Mouse (Mus musculus) naive thymus-derived CD4-positive, alpha-beta T cell, adult 2 months (primary cell): Measurements from ENCODE around the gene Gipc1.

Source experiments
- DNase-seq: peaks from one replicate; pipeline ENCODE4 v3.0.0-alpha.2; 2011; ENCODE audit warnings: low read depth

Gene Gipc1

DNA sequence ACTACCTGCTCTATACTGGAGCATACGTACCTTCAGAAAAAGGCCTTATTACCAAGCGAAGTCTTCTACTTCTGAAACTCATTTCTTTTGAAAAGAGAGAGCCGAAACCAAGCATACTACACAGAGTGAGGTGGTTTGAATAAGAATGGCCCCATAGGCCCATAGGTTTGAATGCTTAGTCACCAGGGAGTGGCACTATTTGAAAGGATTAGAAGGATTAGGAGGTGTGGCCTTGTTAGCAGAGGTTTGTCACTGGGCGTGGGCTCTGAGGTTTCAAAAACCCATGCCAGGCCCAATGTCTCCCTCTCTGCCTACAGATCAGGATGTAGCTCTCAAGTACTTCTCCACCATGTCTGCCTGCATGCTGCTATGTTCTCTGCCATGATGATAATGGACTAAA is 4.4 kb upstream of the Gipc1 start:
- no peak for DNase-seq

DNA sequence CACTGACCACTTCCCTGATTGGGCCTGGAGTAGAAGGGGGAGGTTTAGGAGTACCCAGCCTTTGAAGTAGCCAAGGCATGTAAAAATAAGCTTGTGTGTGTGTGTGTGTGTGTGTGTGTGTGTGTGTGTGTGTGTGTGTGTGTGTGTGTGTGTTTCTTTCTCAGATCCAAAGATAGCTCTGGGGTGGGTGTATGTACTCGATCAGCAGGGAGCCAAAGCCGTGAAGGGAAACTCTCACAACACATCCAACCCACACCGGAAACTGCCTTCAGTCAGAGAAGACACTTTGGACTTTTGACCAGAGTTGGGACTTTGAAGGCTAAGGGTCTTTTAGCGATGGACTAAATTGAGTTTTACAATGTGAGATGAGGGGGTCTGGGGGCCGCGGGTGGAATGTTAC is 2.8 kb upstream of the Gipc1 start:
- no peak for DNase-seq

DNA sequence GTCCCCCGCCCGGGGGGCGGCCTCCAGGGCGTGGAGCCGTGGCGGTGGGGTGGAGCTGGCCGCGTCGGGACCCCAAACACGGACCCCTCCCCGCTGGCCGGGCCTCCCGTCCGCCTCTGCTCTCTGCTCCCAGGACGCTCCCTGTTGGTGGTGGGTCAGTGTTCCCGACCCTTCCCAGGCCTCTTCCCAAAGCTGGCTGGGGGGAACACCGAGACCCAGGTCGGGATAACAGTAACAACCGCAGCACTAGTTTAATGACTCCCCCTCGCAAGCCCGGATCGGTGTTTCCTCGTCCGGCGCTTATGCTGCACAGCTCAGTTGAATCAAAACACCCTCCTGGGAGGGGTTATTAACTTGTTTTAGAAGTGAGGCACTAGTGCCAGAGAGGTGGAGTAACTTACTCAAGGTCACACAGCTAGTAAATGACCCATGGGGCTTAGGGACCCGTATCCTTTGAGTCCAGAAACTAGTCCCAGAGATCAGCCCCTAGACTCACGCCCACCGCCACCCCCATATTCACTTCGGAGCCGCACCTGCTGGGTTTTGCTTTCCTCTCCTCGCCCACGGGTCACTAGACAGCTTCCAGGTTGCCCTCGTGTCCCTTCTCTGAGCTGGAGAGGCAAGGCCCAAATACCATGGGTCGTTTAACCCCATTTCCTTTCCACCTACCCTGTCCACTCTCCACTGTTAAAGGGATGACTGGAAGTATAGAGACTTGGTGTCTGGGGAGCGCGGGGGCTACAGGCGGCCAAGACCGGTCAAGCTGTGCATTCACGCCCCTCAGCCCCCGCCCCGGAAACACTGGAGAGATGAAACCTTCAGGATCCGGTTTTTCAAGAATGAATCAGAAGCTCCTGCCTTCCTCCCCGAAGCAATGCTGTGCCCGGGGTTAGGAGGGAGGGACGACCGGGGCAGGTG is 526 bp downstream of the Gipc1 start:
- peak; percentile 63 for DNase-seq

DNA sequence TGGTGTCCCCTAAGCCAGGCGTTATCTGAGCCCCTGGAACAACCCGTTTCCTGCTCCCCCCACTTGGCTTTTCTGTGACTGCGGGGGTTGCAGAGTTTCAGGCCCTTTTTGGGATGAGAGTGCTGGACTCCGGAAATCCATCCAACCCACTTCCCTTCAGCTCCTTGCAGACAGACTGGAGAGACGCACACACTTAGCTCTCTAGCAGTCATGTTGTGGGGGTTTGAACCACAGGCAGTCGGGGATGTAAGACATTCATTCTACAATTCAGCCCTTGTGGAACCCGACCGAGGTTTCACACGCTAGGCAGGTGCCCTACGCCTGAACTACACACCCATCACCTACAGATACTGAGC is 1.2 kb downstream of the Gipc1 start:
- peak; percentile 30 for DNase-seq

DNA sequence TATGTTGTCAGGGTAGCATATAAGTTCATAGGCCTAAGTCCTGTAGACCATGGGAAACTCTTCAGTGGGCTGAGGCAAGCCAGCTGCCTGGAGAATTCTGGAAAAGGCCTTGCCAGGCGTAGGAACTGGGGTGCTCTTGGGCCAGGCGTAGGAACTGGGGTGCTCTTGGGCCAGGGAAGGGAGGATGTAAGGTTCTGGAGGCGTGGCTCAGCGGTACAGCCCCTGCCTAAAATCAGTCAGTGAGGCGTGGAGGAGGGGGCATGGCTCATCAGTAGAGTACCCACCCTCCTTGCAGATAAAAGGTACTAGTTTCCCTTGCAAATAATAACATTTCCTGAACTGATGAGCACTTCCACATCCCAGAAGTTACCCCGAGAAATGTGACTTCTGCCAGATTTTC is 2.2 kb downstream of the Gipc1 start:
- no peak for DNase-seq

DNA sequence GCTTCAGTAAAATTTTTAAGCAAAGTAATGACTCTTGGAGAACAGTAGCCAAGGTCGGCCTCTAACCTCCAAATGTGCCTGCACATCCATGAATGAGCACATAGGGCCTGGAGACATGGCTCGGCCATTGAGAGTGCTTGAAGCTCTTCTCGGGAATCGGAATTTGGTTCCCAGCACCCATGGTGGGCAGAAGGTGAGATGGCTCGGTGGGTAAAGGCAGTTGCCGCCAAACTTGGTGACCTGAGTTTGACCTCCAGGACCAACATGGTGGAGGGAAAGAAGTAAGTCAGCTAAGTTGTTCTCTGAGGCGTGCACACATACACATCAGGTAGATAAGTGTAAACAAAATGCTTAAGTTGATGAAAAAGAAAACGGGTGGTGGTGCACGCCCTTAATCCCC is 3.6 kb downstream of the Gipc1 start:
- no peak for DNase-seq

DNA sequence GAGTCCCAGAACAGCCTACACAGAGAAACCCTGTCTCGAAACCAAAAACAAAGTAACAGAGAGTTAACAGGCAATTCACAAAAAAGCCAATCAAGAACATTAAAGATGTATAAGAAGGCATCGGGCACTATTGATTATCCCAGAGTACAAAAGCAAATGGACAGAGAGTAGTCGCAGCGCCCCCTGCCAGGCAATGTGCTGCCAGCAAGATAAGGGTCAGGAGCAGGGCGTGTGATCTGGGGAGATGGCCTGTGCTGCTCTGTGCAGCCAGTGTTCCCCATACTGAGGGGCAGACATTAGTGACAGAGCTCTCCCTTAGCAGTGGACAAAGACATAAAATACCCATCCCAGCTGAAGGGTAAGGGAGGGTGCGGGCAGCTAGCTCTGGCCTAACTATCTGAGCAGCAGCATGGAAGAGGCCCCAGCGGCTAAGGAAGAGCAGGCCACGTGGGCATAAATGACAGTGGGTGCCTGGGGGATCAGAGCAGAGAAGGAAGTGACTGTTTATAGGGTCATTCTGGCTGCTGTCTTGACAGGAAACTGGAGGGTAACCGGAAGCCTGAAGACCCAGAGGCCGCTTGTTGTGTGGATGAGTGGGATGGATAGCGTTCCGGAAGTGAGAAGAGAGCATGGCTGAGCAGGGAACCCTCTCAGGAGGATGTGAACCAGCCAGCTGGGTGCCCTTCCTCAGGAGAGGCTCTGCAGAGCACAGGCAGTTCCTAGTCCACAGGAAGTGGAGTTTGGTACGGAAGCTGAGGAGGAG is 4.2 kb downstream of the Gipc1 start:
- no peak for DNase-seq

DNA sequence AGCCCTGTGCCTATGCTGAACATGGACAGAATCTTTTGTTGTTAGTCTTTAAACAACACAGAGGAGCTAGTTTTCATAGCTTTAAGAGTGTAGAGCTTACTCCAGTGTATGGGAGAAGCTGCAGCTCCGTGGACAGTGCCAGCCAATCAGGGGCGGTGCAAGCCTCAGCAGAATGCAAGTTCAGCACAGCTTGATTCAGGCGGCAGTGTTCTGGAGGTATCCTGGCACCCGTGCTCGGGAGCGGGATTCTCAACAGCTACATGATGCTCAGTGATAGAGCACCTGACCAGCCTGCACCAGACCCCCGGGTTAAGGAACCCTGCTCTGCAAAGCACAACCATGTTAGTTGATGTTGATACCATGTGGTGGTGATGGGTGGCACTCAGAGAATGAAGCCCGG is 8.1 kb downstream of the Gipc1 start:
- peak; percentile 3 for DNase-seq

DNA sequence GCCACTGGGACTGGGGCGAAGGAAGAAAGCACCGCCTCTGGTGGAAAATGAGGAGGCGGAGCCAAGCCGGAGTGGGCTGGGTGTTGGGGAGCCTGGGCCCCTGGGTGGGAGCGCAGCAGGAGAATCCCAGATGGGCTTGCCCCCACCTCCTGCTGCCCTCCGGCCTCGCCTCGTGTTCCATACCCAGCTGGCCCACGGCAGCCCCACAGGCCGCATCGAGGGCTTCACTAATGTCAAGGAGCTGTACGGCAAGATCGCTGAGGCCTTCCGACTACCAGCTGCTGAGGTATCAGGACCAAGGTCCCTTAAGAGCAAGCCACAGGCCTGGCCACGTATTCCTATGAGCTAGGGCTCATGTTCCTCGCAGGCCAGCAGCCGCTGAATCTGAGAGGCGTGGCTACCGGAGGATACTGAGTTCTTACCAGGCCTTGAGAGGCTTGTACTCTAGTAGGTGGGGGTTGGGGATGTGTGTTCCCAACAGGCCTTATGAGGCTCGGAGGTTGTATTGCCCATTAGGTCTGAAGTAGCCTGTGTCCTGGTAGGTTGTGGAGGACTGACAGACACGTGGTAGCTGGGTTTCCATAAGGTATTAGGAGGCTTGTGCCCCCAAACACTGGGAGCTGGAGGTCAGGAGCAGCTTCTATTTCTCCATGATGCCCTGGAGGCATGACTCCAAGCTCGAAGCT is 8.7 kb downstream of the Gipc1 start:
- DNase-seq = no peak

DNA sequence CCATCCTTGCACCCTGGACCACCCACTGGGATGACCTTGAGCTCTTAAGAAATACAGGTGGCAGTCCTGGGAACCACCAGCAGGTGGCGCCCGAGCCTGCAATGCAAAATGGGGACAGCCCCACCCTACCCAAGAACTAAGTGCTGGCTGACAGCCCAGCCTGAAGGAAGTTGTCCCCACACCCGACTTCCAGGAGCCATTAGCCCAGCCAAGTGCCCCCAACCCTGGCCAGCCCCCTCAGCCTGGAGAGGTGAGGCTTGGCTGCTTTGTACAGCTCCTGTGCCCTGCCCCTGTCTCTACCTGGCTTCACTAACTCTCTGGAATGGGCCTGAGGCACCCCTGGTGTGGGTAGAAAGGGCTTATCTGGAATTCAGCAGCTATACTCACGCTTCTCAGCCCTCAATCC is 9.9 kb downstream of the Gipc1 start:
- DNase-seq = peak; percentile 93

DNA sequence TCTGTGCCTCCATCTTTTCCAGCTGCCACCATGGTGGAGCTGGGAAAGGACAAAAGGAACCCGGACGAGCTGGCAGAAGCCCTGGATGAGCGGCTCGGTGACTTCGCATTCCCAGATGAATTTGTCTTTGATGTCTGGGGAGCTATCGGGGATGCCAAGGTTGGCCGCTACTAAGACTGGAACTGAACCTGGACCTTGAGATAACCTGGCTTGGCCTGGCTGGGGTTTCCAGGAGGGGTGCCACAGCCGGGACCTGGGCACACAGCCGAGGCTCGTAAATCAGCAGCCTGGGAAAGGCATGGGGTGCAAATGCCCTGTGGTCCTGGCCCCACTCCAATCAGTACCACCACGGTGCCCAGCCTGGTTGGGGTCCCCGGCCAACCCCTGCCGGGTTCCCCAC is 11.6 kb downstream of the Gipc1 start:
- DNase-seq = no peak

DNA sequence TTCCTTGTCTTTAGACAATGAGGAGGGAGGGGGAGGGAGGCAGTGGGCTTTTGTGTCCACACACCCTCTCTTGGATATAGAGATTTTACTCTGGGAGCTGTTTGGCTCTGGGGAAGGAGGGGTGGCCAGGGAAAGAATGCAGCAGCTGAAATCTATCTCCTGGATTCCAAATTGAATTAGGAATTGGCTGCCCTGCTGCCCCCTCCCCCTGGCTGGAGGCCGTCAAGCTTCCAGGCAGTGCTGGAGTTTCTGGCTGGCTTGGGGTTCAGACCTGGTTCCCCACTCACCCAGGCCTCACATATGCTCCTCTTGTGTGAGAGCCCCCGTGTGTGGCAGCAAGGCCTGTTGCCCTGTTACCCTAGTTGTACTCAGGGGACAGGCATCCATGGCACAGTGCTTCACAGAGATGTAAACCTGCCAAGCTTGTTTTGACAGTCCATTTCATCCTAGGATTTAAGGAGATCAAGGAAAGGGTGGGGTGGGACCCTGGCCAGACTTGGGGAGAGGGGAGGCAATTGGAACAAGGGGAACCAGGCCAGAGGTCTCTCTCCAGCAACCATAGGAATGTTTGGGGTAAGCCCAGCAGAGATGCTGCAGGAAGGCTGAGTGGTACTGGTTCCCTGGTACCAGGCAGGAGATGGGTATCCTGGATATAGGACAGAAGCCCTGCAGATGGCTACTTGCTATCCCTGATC is 12.6 kb downstream of the Gipc1 start:
- no peak for DNase-seq

DNA sequence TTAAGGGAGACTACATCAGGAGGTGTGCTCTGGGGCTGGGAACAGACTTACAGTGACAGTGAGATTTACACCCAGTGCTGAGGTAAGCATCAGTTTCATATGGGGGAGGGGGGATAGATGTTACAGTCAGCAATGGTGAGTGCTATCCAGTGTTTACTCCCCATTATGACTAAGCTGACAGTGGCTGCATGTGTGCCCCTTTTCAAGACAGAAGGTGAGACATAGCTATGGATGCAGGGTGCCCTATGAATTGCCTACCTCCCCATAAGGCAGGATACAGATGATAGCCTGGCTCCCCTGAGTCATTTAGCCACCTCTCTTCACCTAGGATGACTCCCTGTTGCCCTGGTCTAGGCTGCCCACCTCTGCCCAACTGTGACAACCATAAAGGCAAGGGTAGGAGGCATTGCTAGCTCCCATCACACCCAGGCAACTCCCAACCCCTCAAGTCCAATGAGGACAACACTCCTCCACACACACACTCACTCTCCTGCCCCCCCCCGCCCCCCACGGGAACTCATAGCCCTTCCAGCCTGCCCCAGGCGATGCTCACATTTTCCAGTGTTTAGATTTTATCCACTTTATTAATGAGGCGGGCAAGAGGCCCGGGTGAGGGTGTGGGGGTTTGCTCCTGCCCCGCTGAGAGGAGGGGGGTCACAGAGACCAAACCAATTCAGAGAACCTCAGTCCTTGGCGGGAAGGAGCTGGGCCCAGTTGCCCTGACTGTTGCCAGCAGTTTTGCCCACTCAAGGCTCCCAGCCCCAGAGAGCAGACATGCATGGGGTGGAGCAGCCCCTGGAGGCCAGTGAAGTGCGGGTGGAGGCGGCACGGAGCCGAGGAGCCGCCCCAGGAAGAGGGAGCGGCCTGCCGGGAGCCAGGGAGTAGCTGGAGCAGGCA is 13.7 kb downstream of the Gipc1 start, which contains the start of gene Ptger1:
TSS of gene Ptger1 (plus strand) at position 710 of the 897 bp plus-strand sequence.
- DNase-seq = peak; percentile 30

DNA sequence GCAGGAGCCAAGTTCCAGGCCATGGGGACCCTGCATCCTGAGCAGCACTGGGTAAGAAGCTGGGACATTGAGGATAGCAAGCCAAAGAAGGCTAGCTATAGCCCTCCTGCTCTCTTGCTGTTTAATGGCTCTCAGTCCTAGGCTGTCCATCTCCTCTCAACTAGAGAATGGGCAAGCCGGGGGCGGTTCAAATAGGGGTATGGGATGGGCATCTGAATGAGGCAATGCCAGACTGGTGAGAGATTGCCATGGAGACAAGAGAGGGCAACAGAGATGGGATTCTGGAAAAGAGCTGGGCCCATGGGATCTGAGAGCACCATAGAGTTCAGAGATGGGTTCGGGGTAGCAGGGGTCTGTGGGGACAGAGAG is 14.4 kb downstream of the Gipc1 start:
- no peak for DNase-seq

DNA sequence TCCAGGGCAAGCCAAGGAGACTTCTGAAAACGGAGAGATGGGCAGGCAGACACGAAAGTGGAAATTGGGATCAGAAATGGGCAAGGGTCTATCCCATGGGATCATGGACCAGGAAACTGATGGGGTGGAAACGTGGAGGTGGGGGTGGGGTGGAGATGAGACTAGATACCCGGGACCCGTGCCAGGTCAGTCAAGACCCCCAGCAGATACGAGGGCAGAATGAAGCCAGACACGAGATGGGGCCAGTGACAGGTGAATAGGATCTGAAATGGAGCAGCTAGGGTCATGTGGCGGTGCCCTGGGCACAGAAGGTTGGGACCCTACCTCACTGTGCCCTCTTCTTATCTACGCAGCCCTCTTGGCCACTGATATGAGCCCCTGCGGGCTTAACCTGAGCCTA is 15.0 kb downstream of the Gipc1 start:
- no peak for DNase-seq

DNA sequence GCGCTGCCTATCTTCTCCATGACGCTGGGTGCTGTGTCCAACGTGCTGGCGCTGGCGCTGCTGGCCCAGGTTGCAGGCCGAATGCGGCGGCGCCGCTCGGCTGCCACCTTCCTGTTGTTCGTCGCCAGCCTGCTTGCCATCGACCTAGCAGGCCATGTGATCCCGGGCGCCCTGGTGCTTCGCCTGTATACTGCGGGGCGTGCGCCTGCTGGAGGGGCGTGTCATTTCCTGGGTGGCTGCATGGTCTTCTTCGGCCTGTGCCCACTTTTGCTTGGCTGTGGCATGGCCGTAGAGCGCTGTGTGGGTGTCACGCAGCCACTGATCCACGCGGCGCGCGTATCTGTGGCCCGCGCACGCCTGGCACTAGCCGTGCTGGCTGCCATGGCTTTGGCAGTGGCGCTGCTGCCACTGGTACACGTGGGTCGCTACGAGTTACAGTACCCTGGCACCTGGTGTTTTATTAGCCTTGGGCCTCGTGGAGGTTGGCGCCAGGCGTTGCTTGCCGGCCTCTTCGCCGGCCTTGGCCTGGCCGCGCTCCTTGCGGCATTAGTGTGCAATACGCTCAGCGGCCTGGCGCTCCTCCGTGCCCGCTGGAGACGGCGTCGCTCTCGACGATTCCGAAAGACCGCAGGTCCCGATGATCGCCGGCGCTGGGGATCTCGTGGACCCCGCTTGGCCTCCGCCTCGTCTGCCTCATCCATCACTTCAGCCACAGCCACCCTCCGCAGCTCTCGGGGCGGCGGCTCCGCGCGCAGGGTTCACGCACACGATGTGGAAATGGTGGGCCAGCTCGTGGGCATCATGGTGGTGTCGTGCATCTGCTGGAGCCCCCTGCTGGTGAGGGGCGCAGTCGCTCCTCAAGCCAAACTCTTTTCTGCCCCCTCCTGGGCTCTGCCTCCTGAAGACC is 15.8 kb downstream of the Gipc1 start:
- DNase-seq = peak; percentile 74

DNA sequence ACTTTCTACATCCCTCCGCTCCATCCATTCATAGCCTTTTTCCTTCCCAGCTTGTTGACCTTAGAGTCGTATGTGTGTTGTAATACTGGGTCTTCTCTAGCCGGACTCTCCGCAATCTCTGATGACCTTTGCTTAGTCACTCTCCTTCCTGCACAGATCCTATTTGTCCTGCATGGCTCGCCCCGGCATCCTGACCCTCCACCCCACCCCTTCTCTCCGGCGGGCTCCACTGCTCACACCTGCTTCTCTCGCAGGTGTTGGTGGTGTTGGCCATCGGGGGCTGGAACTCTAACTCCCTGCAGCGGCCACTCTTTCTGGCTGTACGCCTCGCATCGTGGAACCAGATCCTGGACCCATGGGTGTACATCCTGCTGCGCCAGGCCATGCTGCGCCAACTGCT is 16.5 kb downstream of the Gipc1 start:
- no peak for DNase-seq

DNA sequence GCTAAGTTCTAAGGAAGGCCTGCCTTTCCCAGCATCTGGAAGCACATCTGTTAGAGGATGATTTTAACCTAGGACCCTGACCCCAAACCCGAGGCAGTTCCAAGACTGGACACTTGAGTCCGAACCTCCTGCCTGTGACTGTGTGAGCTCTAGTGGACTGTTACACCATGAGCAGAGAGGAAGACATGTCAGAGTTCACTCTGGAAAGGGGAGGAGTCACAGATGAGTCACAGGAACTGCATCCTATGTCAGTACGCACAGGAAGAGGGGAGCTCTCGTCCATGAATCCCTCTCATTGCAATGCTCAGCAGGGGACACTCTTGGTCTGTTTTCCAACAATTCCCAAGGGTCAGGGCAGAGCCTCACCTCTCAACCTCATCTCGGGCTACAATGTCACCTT is 20.5 kb downstream of the Gipc1 start:
- no peak for DNase-seq

DNA sequence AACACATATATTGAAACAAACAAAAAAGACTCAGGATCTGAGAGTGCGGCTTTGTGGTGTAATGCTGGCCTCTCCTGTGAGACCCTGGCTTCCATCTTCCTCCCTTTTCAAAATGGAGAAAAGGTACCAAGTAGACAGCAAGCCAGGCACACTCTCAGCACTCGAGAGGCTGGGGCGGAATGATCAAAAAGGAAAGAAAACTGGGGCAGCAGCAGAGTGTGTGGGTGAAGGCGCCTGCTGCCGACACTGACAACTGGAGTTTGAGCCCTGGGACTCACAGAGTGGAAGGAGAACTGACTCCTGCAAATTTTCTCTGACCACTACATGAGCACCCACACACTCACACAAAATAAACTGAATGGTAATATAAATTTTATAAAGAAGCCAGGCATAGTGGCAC is 22.0 kb downstream of the Gipc1 start:
- no peak for DNase-seq

DNA sequence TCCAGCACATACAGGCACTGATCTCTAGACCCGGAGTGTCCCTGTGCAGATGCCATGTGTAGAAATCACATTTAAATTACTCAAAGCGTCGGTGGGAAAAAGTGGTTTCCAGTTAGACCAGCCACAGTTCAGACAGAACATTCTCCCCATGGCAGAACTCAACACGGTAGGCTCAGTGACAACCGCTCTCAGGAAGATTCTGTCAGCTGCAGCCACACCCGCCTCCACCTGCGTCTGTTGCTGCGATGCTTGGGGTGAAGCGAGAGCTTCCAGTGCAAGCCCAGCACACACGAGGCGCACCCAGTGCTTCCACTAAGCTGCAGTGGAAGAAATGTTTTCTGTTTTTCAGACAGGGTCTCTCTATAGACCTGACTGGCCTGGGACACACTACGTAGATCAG is 27.4 kb downstream of the Gipc1 start:
- no peak for DNase-seq
